Mouse (Mus musculus) erythroid progenitor cell, adult 5-6 weeks (primary cell): ENCODE data around the gene Kif1bp. TPM values are rescaled to one million over a fixed set of nuclear protein-coding genes. Genes with fewer than 3 reads are reported as not detected.
A peak's percentile ranks its signal among the peaks of the same experiment; 100 is the strongest.
"Not testable (repeated sequence)": the region's sequence is repeated elsewhere in the genome, so short reads cannot be mapped to it uniquely, and the experiment has no call there.

Experiments
- ATAC-seq: replicated peaks from 2 replicates; pipeline ENCODE4 v1.8.0; 2016; ENCODE audit warnings: moderate number of reproducible peaks, mild to moderate bottlenecking, moderate TSS enrichment, inconsistent platforms; ENCODE audit not compliant: poor library complexity, low FRiP score, severe bottlenecking
- total RNA-seq, 2 experiments: library from RNA; stranded (forward) in 1 of 2; stranded (reverse) in 1 of 2; fragments of 150-400 nt in 1 of 2; fragments of 186-747, 209-891 nt in 1 of 2; gene quantifications; 2 replicates each; pipeline versions ENCODE4 v1.2.3 to v1.2.4; 2015 to 2017; ENCODE audit warnings: low replicate concordance in 2 of 2

Kif1bp gene
- total RNA-seq (2015; ENCODE audit: low replicate concordance): 16.8 and 19.5 TPM in 2 replicates
- total RNA-seq (2017; ENCODE audit: low replicate concordance): 14.0 and 16.4 TPM in 2 replicates

DNA sequence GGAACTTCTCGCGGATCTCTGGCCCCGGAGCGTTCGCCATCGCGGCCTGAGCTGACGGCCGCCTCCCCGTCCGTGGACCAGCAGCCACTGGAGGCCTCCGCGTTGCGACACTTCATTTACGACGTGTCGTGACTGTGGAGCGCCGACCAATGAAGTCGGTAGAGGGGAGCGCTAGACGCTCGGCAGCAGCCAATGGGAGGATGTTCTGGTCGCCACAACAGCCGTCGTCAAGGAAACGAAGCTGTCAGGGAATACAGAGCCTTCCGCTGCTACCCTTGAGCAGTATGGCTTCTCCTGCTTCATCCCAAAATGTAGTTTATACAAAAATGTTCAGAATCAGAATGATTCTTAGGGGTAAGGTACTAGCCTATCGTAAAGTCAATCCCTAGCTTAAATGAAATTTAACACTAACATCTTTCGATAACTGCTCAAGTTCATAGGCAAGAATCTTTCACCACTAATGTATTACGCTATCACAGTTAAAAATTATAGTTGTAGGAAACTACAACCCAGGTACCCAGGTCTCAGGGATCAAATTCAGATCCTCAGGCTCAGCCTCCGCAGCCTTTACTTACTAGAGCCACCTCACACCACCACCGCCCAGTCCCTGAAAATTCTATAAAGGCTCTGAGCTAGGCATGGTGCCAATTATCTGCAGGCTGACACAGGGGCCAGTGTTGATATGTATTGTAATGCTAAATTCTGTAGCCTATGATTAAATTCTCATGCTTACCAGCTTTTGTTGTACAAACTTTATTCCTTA lies at the start of gene Kif1bp:
Gene Kif1bp (minus strand): TSS at position 120 of the 763 bp plus-strand sequence.
- peak; percentile 97 for ATAC-seq

DNA sequence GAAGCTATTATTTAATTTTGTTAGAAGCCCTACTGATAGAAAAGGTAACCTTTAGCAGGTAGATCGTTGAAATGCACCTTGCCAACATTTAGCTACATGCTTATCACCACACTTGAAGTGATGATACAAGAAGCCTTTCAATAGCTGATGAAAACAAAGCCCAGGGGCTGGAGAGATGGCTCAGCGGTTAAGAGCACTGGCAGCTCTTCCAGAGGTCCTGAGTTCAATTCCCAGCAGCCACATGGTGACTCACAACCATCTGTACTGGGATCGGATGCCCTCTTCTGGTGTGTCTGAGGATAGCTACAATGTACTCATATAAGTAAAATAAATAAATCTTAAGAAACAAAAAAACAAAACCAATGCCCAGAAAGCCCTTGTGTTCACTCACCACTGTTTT lies 25.9 kb upstream of the Kif1bp start:
- ATAC-seq: no peak

DNA sequence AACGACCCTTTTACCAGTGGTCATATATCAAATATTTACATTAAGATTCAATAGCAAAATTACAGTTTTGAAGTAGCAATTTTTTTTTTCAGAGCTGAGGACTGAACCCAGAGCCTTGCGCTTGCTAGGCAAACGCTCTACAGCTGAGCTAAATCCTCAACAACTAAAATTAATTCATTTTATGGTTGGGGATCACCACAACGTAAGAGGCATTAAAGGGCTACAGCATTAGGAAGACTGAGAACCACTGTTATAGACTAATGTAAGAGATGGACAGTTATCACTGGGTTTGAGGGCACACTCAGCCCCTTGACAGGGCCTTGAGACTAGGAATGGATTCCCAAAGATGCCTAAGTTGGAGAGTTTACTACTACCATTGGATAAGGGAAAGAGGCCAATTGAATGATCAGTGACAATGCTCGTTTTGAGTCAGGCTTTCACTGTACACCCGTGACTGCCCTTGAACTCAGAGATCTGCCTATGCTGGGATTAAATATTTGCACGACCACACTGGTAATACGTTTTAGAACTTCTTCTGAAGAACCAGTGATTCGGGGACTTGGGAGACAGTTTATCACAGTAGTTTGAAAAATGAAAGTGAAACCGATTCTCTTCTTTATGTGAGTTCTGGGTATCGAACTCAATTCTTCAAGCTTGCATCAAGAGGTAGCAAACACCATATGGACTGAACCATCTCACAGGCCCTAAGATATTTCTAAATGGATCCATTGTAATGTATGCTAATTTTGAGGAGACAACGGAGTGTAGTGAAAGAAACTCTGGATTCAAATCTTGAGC lies 25.2 kb upstream of the Kif1bp start:
- no peak for ATAC-seq

DNA sequence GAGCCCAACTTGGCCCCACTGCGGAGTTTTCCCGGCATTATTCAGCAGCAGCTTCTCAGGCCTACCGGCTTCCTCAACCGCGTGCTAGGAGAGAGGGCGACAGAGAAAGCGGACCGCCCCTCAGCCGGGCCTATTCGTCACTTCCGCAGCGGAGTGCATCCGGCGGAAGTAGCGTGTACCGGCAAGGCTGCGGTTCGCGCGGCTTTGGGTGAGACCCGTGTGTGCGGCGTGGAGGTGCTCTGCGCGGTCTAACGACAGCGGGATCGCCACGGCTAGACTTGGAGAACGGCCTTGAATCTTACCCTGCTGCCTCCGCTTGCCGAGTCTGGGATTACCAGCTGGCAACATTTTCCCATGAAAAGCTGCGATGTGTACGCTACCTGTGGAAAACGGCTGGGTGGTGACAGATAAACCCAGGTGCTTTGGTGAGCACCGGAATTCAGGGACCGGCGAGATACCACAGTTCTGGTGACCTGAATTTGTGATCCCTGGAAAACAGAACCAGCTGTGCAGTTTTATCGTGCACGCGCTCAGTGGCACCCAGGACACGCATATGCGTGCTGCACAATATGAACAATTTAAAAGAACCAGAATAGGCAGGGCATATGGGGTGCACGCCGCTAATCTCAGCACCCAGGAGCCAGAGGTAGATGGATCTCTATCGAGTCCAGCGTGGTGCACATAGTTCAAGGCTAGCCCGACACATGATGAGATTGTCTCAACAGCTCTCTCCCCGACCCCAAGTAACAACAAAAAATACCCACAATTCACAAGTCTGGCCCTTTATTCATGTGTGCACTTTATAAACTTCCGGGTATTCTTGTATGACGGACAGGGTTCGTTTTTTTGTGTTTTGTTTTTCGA lies 24.2 kb upstream of the Kif1bp start, which contains the start of gene Ddx21:
Gene Ddx21 (minus strand): TSS at position 105 of the 864 bp plus-strand sequence.
- peak; percentile 98 for ATAC-seq

DNA sequence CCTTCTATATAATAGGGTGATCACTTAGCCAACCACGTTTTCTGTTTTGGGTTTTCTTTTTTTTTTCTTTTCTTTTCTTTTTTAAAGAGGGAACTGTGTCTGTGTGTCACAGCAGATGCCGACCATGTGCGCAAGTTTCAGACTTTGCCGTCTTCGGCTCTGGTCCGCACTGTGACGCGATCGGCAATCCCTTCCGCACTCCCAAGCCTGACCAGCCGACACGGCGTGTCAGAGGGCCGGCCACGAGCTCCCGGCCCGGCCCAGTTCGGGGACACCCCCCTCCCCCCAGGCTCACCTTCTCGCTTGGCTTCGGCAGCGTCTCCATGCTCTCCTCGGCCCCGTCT lies 23.5 kb upstream of the Kif1bp start:
- peak; percentile 62 for ATAC-seq

DNA sequence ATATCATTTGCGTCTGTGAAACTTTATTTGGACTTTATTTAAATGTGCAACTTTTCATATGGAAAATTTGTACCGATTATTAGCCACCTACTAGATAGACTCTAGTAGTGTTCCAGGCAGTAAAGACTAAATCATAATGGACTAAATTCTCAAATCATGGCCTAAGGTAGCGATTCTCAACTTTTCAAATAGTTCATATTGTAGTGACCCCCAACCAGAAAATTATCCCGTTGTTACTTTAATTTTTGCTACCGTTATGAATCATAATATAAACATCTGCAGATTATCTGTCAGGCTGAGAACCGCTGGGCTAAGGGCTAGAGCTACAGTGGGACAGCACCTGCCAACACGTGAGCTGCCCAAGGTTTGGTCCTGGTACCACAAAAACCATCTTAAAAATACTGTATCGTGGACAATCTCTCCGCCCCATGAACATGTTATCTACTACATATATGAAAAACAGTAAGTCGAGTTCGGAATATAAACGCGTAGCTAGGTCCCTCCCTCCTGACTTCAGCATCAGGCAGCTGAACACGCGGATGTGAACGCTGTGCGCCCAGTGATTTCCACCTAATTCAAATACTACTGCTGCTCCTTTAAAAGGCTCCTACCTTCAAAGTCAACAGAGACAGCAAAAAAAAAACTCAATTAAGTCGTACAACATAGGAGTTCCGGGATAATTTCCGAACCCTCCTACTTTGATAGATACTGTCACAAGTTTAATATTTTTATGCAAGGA lies 23.0 kb upstream of the Kif1bp start:
- peak; percentile 55 for ATAC-seq

DNA sequence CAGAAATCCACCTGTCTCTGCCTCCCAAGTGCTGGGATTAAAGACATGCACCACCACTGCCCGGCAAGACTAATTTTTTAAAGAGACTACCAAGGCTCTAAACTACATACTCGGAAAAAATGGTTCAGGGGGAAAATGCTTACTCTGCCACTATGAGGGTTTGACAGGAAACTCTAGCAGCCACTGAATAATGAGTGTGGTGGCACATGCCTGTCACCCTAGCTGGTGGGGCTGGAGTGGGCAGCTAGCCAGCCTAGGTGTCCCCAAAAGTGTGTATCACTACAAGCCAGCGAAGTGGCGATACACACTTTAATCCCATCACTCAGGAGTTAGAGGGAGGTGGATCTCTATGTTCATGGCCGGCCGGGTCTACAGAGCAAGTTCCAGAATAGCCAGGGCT lies 21.8 kb upstream of the Kif1bp start:
- no peak for ATAC-seq

DNA sequence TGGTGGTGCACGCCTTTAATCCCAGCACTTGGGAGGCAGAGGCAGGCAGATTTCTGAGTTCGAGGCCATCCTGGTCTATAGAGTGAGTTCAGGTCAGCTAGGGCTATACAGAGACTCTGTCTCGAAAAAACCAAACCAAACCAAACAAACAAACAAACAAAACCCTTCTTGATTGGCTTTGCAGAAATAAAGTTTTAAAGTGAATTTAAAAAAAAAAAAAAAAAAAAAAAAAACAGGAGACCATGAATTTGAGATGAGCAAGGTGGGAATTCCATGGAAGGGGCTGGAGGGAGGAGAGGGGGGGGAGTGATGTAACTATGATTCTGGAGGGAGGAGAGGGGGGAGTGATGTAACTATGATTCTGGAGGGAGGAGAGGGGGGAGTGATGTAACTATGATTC lies 21.1 kb upstream of the Kif1bp start:
- ATAC-seq: not testable (repeated sequence)

DNA sequence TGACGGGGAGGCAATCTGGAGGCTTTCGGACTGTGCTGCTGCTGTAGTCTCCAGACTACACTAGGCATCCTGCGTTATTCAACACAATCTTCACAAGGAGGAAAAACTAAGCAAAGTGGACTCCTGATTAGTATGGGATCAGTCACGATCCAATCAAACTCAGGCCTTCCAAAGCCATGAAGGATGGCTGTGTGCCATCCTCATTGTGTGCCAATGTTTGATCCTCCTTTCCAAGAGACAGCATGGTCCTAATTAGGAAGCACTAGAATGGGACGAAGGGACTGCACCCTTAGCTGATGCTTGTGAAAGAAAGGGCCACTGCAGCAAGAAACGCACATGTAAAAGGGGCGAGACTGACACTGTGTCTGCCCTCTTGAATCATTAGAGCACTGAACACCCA lies 14.2 kb upstream of the Kif1bp start:
- ATAC-seq: no peak

DNA sequence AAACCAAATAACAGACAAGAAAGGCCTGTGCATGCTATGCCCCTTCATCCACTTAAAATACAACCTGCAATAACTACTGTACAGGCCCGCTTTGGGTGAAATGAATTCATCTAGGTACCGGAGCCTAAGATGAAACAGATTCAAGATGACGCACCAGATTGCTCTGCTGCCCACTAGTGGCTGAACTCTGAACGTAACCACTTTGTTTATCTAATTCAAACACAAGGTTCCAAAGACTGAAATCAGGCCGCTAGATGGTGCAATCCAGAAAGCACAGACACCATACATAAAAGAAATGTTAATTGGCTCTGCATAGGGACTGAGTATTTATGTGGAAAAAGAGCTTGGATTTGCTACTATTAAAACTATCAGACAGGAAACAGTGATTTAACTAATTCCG lies 11.9 kb upstream of the Kif1bp start:
- ATAC-seq: peak; percentile 96

DNA sequence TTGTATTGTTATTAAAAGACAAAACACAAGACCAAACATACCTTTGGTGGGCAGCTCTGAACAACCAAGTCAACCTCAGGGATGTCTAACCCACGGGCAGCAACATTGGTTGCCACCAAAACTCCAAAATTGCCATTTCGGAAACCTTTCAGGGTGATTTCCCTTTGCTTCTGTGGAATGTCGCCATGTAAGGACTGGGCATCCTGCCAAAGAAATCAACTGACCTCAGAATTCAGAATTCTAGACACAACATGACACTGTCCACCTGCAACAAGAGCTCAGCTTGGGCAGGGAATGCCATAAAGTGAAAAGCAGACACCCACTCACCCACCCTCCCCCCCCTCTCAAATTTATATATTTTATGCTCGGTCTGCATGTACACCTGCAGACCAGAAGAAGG lies 10.4 kb upstream of the Kif1bp start:
- ATAC-seq: no peak

DNA sequence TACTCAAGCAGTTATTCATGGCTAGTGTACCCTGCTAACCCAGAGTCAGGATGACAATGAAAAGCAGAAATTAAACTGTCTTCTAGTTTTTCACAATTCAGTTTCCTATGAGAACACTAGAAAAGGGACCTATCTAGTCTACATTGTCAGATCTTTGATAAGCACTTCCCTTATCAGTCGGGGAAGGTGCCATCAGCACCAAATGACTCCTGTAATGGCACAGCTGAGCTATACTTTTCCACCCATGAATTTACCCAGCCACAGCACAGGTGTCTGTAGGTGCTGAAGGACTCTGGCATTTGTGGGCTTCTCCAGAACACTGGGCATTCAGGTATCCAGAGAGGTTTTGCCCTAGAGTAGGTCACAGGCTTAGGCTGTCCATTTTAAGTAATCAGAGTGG lies 5.0 kb upstream of the Kif1bp start:
- no peak for ATAC-seq

DNA sequence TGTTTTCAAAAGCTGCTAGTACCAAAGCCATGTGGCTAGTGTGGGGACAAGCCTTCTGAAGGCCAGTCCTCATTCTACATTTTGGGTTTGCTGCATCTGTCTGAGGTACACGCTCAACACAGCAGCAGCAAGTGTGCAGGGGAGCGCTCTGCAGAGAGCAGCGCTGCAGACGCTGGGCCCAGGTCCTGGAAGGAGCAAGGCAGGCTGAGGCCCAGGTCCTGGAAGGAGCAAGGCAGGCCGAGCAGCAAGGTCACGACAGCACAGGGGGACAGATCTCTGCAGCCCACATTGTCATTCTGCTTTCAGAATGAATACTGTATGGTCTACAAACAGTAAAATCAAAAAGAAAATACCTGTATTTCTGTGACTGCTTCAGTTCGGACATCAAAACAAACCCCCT lies 4.4 kb upstream of the Kif1bp start:
- no peak for ATAC-seq

DNA sequence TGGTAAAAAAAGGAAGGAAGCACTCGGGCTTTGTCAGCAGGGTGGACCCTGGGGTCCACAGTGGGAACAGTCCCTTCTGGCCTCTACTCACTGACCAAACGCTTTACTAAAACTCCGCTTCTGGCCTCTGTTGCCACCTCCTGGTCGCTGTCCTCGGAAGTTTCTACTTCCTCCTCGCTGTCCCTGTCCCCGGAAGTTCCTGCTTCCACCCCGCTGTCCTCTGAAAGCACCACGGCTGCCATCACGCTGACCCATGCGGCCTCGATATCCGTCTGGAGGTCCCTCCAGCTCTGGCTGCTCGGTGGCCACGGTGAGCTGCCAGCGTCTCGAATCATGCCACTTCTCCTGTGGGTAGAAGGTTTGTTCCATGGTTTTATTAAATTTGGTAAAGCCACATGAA lies 4.0 kb upstream of the Kif1bp start:
- ATAC-seq: no peak

DNA sequence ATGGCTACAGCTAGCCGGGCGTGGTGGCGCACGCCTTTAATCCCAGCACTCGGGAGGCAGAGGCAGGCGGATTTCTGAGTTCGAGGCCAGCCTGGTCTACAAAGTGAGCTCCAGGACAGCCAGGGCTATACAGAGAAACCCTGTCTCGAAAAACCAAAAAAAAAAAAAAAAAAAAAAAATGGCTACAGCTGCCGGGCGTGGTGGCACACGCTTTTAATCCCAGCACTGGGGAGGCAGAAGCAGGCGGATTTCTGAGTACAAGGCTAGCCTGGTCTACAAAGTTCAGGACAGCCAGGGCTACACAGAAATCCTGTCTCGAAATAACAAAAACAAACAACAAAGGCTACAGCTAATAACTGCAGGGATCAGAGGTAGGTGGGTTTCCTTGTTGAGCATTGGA lies 872 bp upstream of the Kif1bp start:
- not testable (repeated sequence) for ATAC-seq

DNA sequence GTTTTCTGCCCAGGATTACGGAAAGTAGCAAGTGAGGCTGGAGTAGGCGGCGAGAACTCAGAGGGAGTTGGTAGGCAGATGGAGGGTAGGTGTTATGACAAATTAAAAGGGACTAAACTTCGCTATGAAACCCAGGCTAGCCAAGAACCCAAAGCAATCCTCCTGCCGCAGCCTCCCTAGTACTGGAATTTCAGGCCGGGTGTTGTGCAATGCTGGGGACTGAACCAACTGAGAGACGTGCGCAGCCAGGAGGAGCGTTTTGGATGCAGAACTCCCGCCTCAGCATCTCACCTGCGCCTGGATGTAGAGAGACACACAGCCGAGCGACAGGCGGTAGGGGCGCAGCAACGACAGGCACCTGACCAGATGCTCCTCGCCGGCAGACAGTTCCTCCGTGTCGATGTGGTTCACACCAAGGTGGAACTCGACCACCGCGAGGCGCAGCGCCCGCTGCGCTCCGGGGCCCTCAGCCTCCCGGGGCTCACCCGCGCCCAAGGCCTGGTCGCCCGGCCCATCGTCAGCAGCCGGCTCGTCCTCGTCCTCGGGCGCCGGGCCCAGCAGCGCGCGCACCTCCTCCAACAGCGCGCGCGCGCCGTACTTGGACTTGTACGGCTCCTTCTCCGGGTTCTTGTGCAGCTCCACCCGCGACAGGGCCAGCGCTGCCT lies 452 bp downstream of the Kif1bp start:
- peak; percentile 72 for ATAC-seq

DNA sequence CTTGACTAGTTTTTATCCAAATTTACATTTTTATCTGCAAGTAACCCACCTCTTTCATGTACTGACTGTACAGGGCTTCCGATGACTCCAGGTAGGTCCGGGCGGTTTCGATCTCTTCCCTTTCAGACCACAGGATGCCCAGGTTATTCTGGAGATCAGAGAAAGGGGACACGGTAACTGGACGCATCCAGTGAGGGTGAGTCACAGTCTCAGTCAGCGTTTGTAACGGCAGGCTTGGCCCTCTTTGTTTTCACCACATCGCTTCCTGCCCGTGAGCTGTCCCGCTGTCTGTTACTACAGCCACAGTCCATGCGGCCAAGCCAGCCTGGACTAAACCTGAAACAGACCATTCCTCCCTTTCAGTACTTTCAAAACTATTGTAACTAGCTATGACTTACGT lies 3.3 kb downstream of the Kif1bp start:
- no peak for ATAC-seq

DNA sequence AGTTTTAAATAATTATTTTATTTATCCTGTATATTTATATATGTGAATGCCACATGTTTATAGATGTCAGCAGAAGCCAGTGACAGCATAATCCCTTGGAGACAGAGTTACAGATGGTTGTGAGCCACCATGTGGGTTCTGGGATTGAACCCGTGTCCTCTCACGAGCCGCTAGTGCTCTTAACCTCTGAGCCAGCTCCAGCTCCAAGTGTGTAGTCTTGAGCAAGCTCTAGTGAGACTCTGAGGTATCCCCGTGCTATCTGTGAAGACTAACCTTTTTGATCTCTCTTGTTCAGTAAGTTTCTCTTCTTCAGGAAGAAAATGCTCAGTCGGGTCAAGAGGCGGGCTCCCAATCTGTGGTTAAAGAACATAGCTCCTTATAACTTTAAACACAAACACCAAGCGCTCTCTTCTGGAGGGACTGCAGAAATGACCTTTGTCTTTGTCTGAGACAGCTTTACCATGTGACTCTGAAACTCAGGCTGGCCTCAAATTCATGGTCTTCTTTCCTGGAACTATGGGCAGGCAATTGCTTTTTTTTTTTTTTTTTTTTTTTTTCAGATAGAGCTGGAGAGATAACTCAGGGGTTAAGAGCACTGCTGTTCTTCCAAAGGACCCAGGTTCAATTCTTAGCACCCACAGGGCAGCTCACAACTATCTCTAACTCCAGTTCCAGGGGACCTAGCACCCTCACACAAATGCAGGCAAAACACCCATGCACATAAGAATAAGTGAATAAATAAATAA lies 8.0 kb downstream of the Kif1bp start:
- ATAC-seq: no peak
